Mouse (Mus musculus): ENCODE results near the gene Dmrt3.
A peak's percentile ranks its signal among the peaks of the same experiment; 100 is the strongest.

Gene Dmrt3

GRCm38 (mm10) chr19:25622291-25623251 is 12.5 kb downstream of the Dmrt3 start:
- DNase-seq (ENCODE audit: low spot score in 2 of 2), result peak in 1 of 2 experiments; percentile 42

- DNase-seq (ENCODE audit: low spot score in 2 of 2), result peak in 1 of 2 experiments; percentile 19
Measured at GRCm38 (mm10) chr19:25628490-25628889, 18.4 kb downstream of the Dmrt3 start.

GRCm38 (mm10) chr19:25635119-25635518 is 25.0 kb downstream of the Dmrt3 start:
- DNase-seq (ENCODE audit: low spot score in 2 of 2), result no peak

GRCm38 (mm10) chr19:25635622-25636244 is 25.6 kb downstream of the Dmrt3 start:
- DNase-seq (ENCODE audit: low spot score in 2 of 2), result no peak

GRCm38 (mm10) chr19:25638766-25639361 is 28.8 kb downstream of the Dmrt3 start:
- no peak for DNase-seq (ENCODE audit: low spot score in 2 of 2)

GRCm38 (mm10) chr19:25641786-25642185 is 31.7 kb downstream of the Dmrt3 start:
- no peak for DNase-seq (ENCODE audit: low spot score in 2 of 2)

- DNase-seq (ENCODE audit: low spot score in 2 of 2), result no peak
Measured at GRCm38 (mm10) chr19:25647136-25647535, 37.0 kb downstream of the Dmrt3 start.

GRCm38 (mm10) chr19:25648701-25649100 is 38.6 kb downstream of the Dmrt3 start:
- no peak for DNase-seq (ENCODE audit: low spot score in 2 of 2)

GRCm38 (mm10) chr19:25650474-25650873 is 40.4 kb downstream of the Dmrt3 start:
- no peak for DNase-seq (ENCODE audit: low spot score in 2 of 2)

- DNase-seq (ENCODE audit: low spot score in 2 of 2), result no peak
Measured at GRCm38 (mm10) chr19:25652560-25652959, 42.5 kb downstream of the Dmrt3 start.

GRCm38 (mm10) chr19:25654034-25654749 is 44.1 kb downstream of the Dmrt3 start:
- no peak for DNase-seq (ENCODE audit: low spot score in 2 of 2)

- DNase-seq (ENCODE audit: low spot score in 2 of 2), result no peak
Measured at GRCm38 (mm10) chr19:25665486-25666339, 55.6 kb downstream of the Dmrt3 start.

- DNase-seq (ENCODE audit: low spot score in 2 of 2), result no peak
Measured at GRCm38 (mm10) chr19:25667836-25668235, 57.7 kb downstream of the Dmrt3 start.

- no peak for DNase-seq (ENCODE audit: low spot score in 2 of 2)
Measured at GRCm38 (mm10) chr19:25669593-25670248, 59.6 kb downstream of the Dmrt3 start.

GRCm38 (mm10) chr19:25670571-25671285 is 60.6 kb downstream of the Dmrt3 start:
- DNase-seq (ENCODE audit: low spot score in 2 of 2), result no peak

- DNase-seq (ENCODE audit: low spot score in 2 of 2), result no peak
Measured at GRCm38 (mm10) chr19:25671681-25672080, 61.6 kb downstream of the Dmrt3 start.

- DNase-seq (ENCODE audit: low spot score in 2 of 2), result peak; percentile 7 to 30
Measured at GRCm38 (mm10) chr19:25672101-25672950, 62.2 kb downstream of the Dmrt3 start, which contains the start of gene Dmrt2. Gene Dmrt2 (plus strand): TSS chr19:25672411.

All from thymus, postnatal 10 days (tissue).